Mouse (Mus musculus): ENCODE data around the gene Armh3.

Gene Armh3

GRCm38 (mm10) chr19:45997785-45998693 is at the start of gene Armh3:
Gene Armh3 (minus strand): TSS chr19:45998488.
- DNase-seq (ENCODE audit: low spot score in 2 of 2): peak; percentile 90 to 94

- no peak for DNase-seq (ENCODE audit: low spot score in 2 of 2)
Observed at GRCm38 (mm10) chr19:46047426-46047825, 49.1 kb upstream of the Armh3 start.

- DNase-seq (ENCODE audit: low spot score in 2 of 2): no peak
Observed at GRCm38 (mm10) chr19:46046621-46047025, 48.3 kb upstream of the Armh3 start.

GRCm38 (mm10) chr19:46045696-46046311 is 47.5 kb upstream of the Armh3 start:
- DNase-seq (ENCODE audit: low spot score in 2 of 2): peak in 1 of 2 experiments; percentile 54

GRCm38 (mm10) chr19:46044993-46045695 is 46.9 kb upstream of the Armh3 start, which contains the start of gene Ldb1:
Gene Ldb1 (minus strand): TSS chr19:46045214.
- peak; percentile 80 to 81 for DNase-seq (ENCODE audit: low spot score in 2 of 2)

- no peak for DNase-seq (ENCODE audit: low spot score in 2 of 2)
Observed at GRCm38 (mm10) chr19:46044271-46044992, 46.1 kb upstream of the Armh3 start, which contains the start of gene Pprc1. Gene Pprc1 (plus strand): TSS chr19:46044886.

- DNase-seq (ENCODE audit: low spot score in 2 of 2): no peak
Observed at GRCm38 (mm10) chr19:46043380-46043779, 45.1 kb upstream of the Armh3 start.

GRCm38 (mm10) chr19:46042476-46043011 is 44.3 kb upstream of the Armh3 start:
- peak; percentile 62 to 63 for DNase-seq (ENCODE audit: low spot score in 2 of 2)

- peak; percentile 67 to 73 for DNase-seq (ENCODE audit: low spot score in 2 of 2)
Observed at GRCm38 (mm10) chr19:46041933-46042475, 43.7 kb upstream of the Armh3 start.

- DNase-seq (ENCODE audit: low spot score in 2 of 2): no peak
Observed at GRCm38 (mm10) chr19:46041299-46041932, 43.1 kb upstream of the Armh3 start.

- no peak for DNase-seq (ENCODE audit: low spot score in 2 of 2)
Observed at GRCm38 (mm10) chr19:46040149-46040902, 42.0 kb upstream of the Armh3 start.

GRCm38 (mm10) chr19:46039478-46039877 is 41.2 kb upstream of the Armh3 start:
- peak; percentile 76 to 78 for DNase-seq (ENCODE audit: low spot score in 2 of 2)

- no peak for DNase-seq (ENCODE audit: low spot score in 2 of 2)
Observed at GRCm38 (mm10) chr19:46038851-46039260, 40.6 kb upstream of the Armh3 start.

GRCm38 (mm10) chr19:46037925-46038850 is 39.9 kb upstream of the Armh3 start:
- no peak for DNase-seq (ENCODE audit: low spot score in 2 of 2)

- DNase-seq (ENCODE audit: low spot score in 2 of 2): no peak
Observed at GRCm38 (mm10) chr19:46037243-46037924, 39.1 kb upstream of the Armh3 start.

GRCm38 (mm10) chr19:46036477-46037242 is 38.4 kb upstream of the Armh3 start:
- DNase-seq (ENCODE audit: low spot score in 2 of 2): no peak

- DNase-seq (ENCODE audit: low spot score in 2 of 2): no peak
Observed at GRCm38 (mm10) chr19:46035971-46036370, 37.7 kb upstream of the Armh3 start.

Data from right cerebral cortex, postnatal 36 days (tissue).